Mouse (Mus musculus) ES-E14 (cell line): ENCODE measurements around the gene Casc3.

ENCODE experiments used
- CHD2 ChIP-seq: IDR thresholded peaks from 2 replicates; pipeline ENCODE4 v1.6.1; 2014; ENCODE audit warnings: mild to moderate bottlenecking, low read depth, low read length, inconsistent platforms
- HCFC1 ChIP-seq: IDR thresholded peaks from 2 replicates; pipeline ENCODE4 v1.6.1; 2012; ENCODE audit warnings: low read length, inconsistent platforms, borderline replicate concordance; ENCODE audit not compliant: insufficient read depth
- MAFK ChIP-seq: IDR thresholded peaks from 2 replicates; pipeline ENCODE4 v1.6.1; 2014; ENCODE audit warnings: mild to moderate bottlenecking, low read depth, low read length, inconsistent platforms; ENCODE audit not compliant: insufficient read depth
- ZNF384 ChIP-seq: IDR thresholded peaks from 2 replicates; pipeline ENCODE4 v1.6.1; 2012; ENCODE audit warnings: low read depth, low read length, inconsistent platforms

DNA sequence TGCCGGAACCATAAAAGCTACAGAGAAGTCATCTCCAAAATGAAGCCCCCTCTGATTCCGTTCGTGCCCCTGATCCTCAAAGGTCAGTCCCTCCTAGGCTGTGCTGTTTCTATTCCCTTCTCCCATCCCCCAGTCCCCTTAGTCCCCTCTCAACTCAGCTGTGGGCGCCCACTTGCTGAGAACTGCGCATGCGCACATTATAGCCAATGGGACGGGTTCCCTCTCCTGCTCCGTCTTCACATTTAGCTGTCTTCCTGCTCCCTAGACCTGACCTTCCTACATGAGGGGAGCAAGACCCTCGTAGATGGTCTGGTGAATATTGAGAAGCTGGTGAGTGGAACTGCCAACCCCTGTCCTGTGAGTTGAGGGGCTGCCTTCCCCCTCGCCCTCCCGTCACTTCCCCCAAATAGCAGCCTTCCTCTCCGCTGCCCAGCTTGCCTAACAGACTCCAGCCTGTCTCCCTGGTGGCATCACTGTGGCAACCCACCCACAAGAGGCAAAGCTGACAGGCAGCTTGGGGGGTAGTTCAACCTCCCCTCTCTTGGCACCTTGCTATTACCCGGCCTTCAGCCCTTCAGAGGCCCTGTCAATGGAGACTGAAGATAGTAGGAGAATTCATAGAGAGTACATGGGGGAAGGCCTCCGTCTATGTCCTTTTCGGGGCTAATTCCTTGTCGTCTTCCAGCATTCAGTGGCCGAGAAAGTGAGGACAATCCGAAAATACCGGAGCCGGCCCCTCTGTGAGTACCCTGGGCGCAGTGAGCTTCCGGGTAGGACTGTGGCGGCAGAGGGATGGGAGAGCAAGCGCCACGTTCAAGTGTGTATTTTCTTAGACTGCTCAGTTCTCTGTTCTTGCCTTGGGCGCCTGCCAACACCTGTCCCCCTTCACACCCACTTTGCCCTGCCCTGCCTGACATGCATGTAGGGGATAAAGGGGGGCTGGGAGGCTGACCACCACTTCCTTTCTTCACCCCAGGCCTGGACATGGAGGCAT is 45.7 kb downstream of the Casc3 start:
- TF ChIP-seq MAFK, result no peak
- TF ChIP-seq HCFC1, result no peak
- no peak for TF ChIP-seq CHD2
- no peak for TF ChIP-seq ZNF384
